Mouse (Mus musculus) stomach, postnatal 0 days (tissue): Measurements from ENCODE around the gene Tut7.

ENCODE experiments used
- CTCF ChIP-seq: IDR thresholded peaks from 2 replicates; pipeline ENCODE4 v1.5.1; 2016; ENCODE audit warnings: antibody characterized with exemption, low read depth, mild to moderate bottlenecking, moderate library complexity
- EP300 ChIP-seq: optimal IDR thresholded peaks from 2 replicates; pipeline ENCODE3; 2016; ENCODE audit warnings: antibody characterized with exemption

GRCm38 (mm10) chr13:59836811-59837210 lies 13.9 kb upstream of the Tut7 start:
- no peak for TF ChIP-seq CTCF
- TF ChIP-seq EP300: no peak
